Mouse (Mus musculus) lung, adult 2 months (tissue): ENCODE measurements at regions not wholly inside any gene's neighbourhood (a gene's known extent, or its start where the extent isn't known, plus 50 kb on each side); places are given as distances from the start of the nearest gene placed in this dataset.

Source experiments
- DNase-seq: peaks from one replicate; pipeline ENCODE4 v3.0.0; 2022
- H3K4me1 ChIP-seq: fragments of 200-500 bp; 2 replicates; pipeline ENCODE4 v1.6.1; 2011; ENCODE audit warnings: low read length; ENCODE audit not compliant: control insufficient read depth, insufficient read depth
- H3K4me3 ChIP-seq: fragments of 200-500 bp; replicated peaks from 2 replicates; pipeline ENCODE3; 2011; ENCODE audit warnings: low read depth, mild to moderate bottlenecking, control low read depth, low read length; ENCODE audit errors: extremely low read depth
- CTCF ChIP-seq: fragments of 200-500 bp; IDR thresholded peaks from 2 replicates; pipeline ENCODE4 v1.5.1; 2011; ENCODE audit warnings: mild to moderate bottlenecking, low read length, control low read depth; ENCODE audit not compliant: insufficient read depth
- POLR2A ChIP-seq: fragments of 200-500 bp; IDR thresholded peaks from 2 replicates; pipeline ENCODE4 v1.6.1; 2011; ENCODE audit warnings: low read depth, mild to moderate bottlenecking, control low read depth, low read length, borderline replicate concordance; ENCODE audit errors: extremely low read depth
- WGBS: fragments of 180-500 bp; shearing (Covaris S2); methylation state at CpG from one replicate; pipeline ENCODE4 v1.1.7; 2018; 5-methylcytosine and 5-hydroxymethylcytosine counted together

- 75% methylated on average over 6 of the region's 6 CpGs for WGBS
- no peak for DNase-seq
- Histone ChIP-seq H3K4me3 (no peak overlapping the region), H3K4me1 (no peaks in the 10 kb centered on the region)
- TF ChIP-seq POLR2A = no peak
Measured at GRCm38 (mm10) chr13:53722881-53723280, 250.0 kb upstream of the Msx2 start.

- no peak for DNase-seq
- 64% methylated on average over 9 of the region's 9 CpGs for WGBS
- Histone ChIP-seq H3K4me3 (no peak overlapping the region), H3K4me1 (no peaks in the 10 kb centered on the region)
- TF ChIP-seq POLR2A (no peak), CTCF (no peak)
Measured at GRCm38 (mm10) chr13:53721038-53721463, 248.2 kb upstream of the Msx2 start.

- no peak for DNase-seq
- 66% methylated on average over 4 of the region's 4 CpGs for WGBS
- Histone ChIP-seq H3K4me3 (no peak overlapping the region), H3K4me1 (no peaks in the 10 kb centered on the region)
- no peak for TF ChIP-seq CTCF
- no peak for TF ChIP-seq POLR2A
Measured at GRCm38 (mm10) chr13:53717582-53717981, 244.7 kb upstream of the Msx2 start.

- no peak for DNase-seq
- WGBS = 70% methylated on average over 2 of the region's 2 CpGs
- TF ChIP-seq POLR2A = no peak
- no peak for TF ChIP-seq CTCF
- no peaks in the 10 kb centered on the region for H3K4me1 ChIP-seq
- H3K4me3 ChIP-seq = no peak overlapping the region
Measured at GRCm38 (mm10) chr13:53717086-53717485, 244.2 kb upstream of the Msx2 start.

- no peaks in the 10 kb centered on the region for H3K4me1 ChIP-seq
- no peak overlapping the region for H3K4me3 ChIP-seq
- 75% methylated on average over 10 of the region's 10 CpGs for WGBS
- TF ChIP-seq POLR2A (no peak), CTCF (no peak)
- DNase-seq = no peak
Measured at GRCm38 (mm10) chr13:53709062-53709461, 236.2 kb upstream of the Msx2 start.

GRCm38 (mm10) chr13:53707548-53707947 lies 234.7 kb upstream of the Msx2 start:
- no peak overlapping the region for H3K4me3 ChIP-seq
- WGBS = 80% methylated on average over 17 of the region's 17 CpGs
- H3K4me1 ChIP-seq = no peaks in the 10 kb centered on the region
- no peak for DNase-seq
- TF ChIP-seq CTCF (no peak), POLR2A (no peak)

- TF ChIP-seq CTCF (no peak), POLR2A (no peak)
- 74% methylated on average over 11 of the region's 11 CpGs for WGBS
- H3K4me3 ChIP-seq = no peak overlapping the region
- DNase-seq = no peak
- H3K4me1 ChIP-seq = no peaks in the 10 kb centered on the region
Measured at GRCm38 (mm10) chr13:53704104-53704503, 231.2 kb upstream of the Msx2 start.

- Histone ChIP-seq H3K4me1 (no peaks in the 10 kb centered on the region), H3K4me3 (no peak overlapping the region)
- no peak for TF ChIP-seq CTCF
- no peak for TF ChIP-seq POLR2A
- 60% methylated on average over 3 of the region's 3 CpGs for WGBS
- DNase-seq = no peak
Measured at GRCm38 (mm10) chr13:53700236-53700635, 227.4 kb upstream of the Msx2 start.

GRCm38 (mm10) chr13:53697954-53698353 lies 225.1 kb upstream of the Msx2 start:
- 67% methylated on average over 6 of the region's 6 CpGs for WGBS
- no peak for TF ChIP-seq POLR2A
- TF ChIP-seq CTCF = no peak
- Histone ChIP-seq H3K4me1 (no peaks in the 10 kb centered on the region), H3K4me3 (no peak overlapping the region)
- DNase-seq = no peak

GRCm38 (mm10) chr13:53695385-53695784 lies 222.5 kb upstream of the Msx2 start:
- no peak overlapping the region for H3K4me3 ChIP-seq
- 33% methylated on average over 3 of the region's 3 CpGs for WGBS
- TF ChIP-seq CTCF (no peak), POLR2A (no peak)
- H3K4me1 ChIP-seq = no peaks in the 10 kb centered on the region
- DNase-seq = no peak

GRCm38 (mm10) chr13:53688934-53689333 lies 216.1 kb upstream of the Msx2 start:
- 27% methylated on average over 8 of the region's 8 CpGs for WGBS
- DNase-seq = no peak
- TF ChIP-seq CTCF (no peak), POLR2A (no peak)
- Histone ChIP-seq H3K4me3 (no peak overlapping the region), H3K4me1 (no peaks in the 10 kb centered on the region)
